Mouse (Mus musculus) midbrain, embryonic 16.5 days (tissue): ENCODE measurements around the gene Rab12. TPM values are rescaled to one million over a fixed set of nuclear protein-coding genes. Genes with fewer than 3 reads are reported as not detected.

ENCODE experiments used
- ATAC-seq: fragments of 200-750 bp; cut with Nextera tagmentation; 2 replicates; pipeline ENCODE4 v1.8.0; 2017; ENCODE audit warnings: moderate TSS enrichment
- H3K27ac ChIP-seq: fragments of 300-500 bp; sonication (generic); 2 replicates; pipeline ENCODE4 v1.5.1; 2014; ENCODE audit warnings: mild to moderate bottlenecking, low read length, mixed read lengths
- H3K27me3 ChIP-seq: fragments of 300-500 bp; sonication (generic); 2 replicates; pipeline ENCODE4 v1.6.1; 2014; ENCODE audit warnings: low read depth, low read length, mixed read lengths; ENCODE audit not compliant: control insufficient read depth, insufficient read depth
- H3K36me3 ChIP-seq: fragments of 300-500 bp; sonication (generic); 2 replicates; pipeline ENCODE4 v1.6.1; 2014; ENCODE audit warnings: mild to moderate bottlenecking, low read length, moderate library complexity, mixed read lengths; ENCODE audit not compliant: control insufficient read depth, insufficient read depth
- H3K4me1 ChIP-seq: fragments of 300-500 bp; sonication (generic); 2 replicates; pipeline ENCODE4 v1.6.1; 2014; ENCODE audit warnings: mild to moderate bottlenecking, low read length, mixed read lengths; ENCODE audit not compliant: control insufficient read depth, insufficient read depth
- H3K4me2 ChIP-seq: fragments of 300-500 bp; sonication (generic); 2 replicates; pipeline ENCODE4 v1.6.1; 2014; ENCODE audit warnings: mild to moderate bottlenecking, low read length, mixed read lengths
- H3K4me3 ChIP-seq: fragments of 300-500 bp; sonication (generic); 2 replicates; pipeline ENCODE4 v1.5.1; 2014; ENCODE audit warnings: low read depth, mild to moderate bottlenecking, low read length, moderate library complexity, mixed read lengths
- H3K9ac ChIP-seq: fragments of 300-500 bp; sonication (generic); 2 replicates; pipeline ENCODE4 v1.6.1; 2014; ENCODE audit warnings: low read depth, low read length, mixed read lengths
- H3K9me3 ChIP-seq: fragments of 300-500 bp; sonication (generic); replicated peaks from 2 replicates; pipeline ENCODE4 v1.6.1; 2014; ENCODE audit warnings: mild to moderate bottlenecking, low read length, mixed read lengths; ENCODE audit not compliant: control insufficient read depth, poor library complexity, severe bottlenecking
- WGBS: fragments of 180-500 bp; shearing (Covaris S2); extraction: QIAGEN DNeasy Blood & Tissue Kit; methylation state at CpG from one replicate; pipeline ENCODE4 v1.1.7; 2014; 5-methylcytosine and 5-hydroxymethylcytosine counted together
- polyA plus RNA-seq: library from polyadenylated mRNA; unstranded; fragments of >200 nt; fragmentation: Nextera tagmentation; extraction: Ambion mirVana; gene quantifications from 2 replicates; pipeline ENCODE4 v1.2.1, GENCODE M21; 2015

The Rab12 gene
- polyA plus RNA-seq, 1 experiment from 2014 or later, result 76.7 TPM

- Histone ChIP-seq H3K9ac (peak overlapping the region; percentile 89; the same call in 1 of the 2 replicates), H3K4me3 (peak overlapping the region; percentile 83), H3K27me3 (no peaks in the 10 kb centered on the region), H3K9me3 (no peaks in the 10 kb centered on the region), H3K4me2 (peak overlapping the region; percentile 94), H3K27ac (no peak overlapping the region), H3K4me1 (peaks cover 51% of the 10 kb centered on the region), H3K36me3 (no peaks in the 10 kb centered on the region)
- ATAC-seq, result no peak
- WGBS, result 15% methylated on average over 7 of the region's 7 CpGs
Measured at GRCm38 (mm10) chr17:66447007-66447312, 72.6 kb downstream of the Rab12 start.

GRCm38 (mm10) chr17:66446196-66447006 is 73.1 kb downstream of the Rab12 start:
- Histone ChIP-seq H3K4me2 (peak overlapping the region; percentile 94), H3K4me3 (peak overlapping the region; percentile 83), H3K9ac (peak overlapping the region; percentile 49), H3K27me3 (no peaks in the 10 kb centered on the region), H3K4me1 (peaks cover 52% of the 10 kb centered on the region), H3K9me3 (no peaks in the 10 kb centered on the region), H3K36me3 (no peaks in the 10 kb centered on the region), H3K27ac (no peak overlapping the region)
- no peak for ATAC-seq
- WGBS, result 13% methylated on average over 7 of the region's 7 CpGs

Other genes starting within 250 kb of the Rab12 start
- gene Mtcl1, start 70.0 kb downstream of the Rab12 start, polyA plus RNA-seq, result 29.4 and 34.7 TPM in 2 replicates
- gene Themis3, start 74.9 kb upstream of the Rab12 start, polyA plus RNA-seq, result not detected in 2 replicates